Mouse (Mus musculus): ENCODE measurements at regions not wholly inside any gene's neighbourhood (a gene's known extent, or its start where the extent isn't known, plus 50 kb on each side); places are given as distances from the start of the nearest gene placed in this dataset.

GRCm38 (mm10) chr8:81066765-81067164 lies 52.0 kb upstream of the Usp38 start:
- in situ Hi-C loops (cut with MboI; ENCODE audit: low pct_ligation_motif_present, low pct_unique_long_range_greater_than_20kb, low sequenced_read_pairs) (loop anchor here (25.0 kb wide), 2 partner anchors 246 to 746 kb away; no protein-coding TSS in a partner anchor), dilution Hi-C loops (cut with MboI; ENCODE audit: extremely low pct_ligation_motif_present, extremely low pct_unique_long_range_greater_than_20kb, low sequenced_read_pairs) (no loop called here)
- Histone ChIP-seq H3K79me2 (replicated peaks; ENCODE audit: control insufficient read depth, extremely low read depth, insufficient read depth, poor library complexity, severe bottlenecking) (no peaks in the 10 kb centered on the region), H3K27ac (ENCODE audit: insufficient read depth, low read depth) (no peak overlapping the region), H3K27me3 (replicated peaks) (no peaks in the 10 kb centered on the region), H3K9ac (ENCODE audit: insufficient read depth, low read depth) (no peak overlapping the region), H3K4me1 (ENCODE audit: control insufficient read depth in 1 of 2, insufficient read depth in 2 of 2) (peaks cover 0 to 8% of the 10 kb centered on the region in 2 experiments; a peak in 2 of 4 replicates), H3K9me3 (replicated peaks; ENCODE audit: low read length) (no peaks in the 10 kb centered on the region), H3K4me2 (ENCODE audit: insufficient read depth, low read depth, poor library complexity, severe bottlenecking) (no peak overlapping the region), H3K4me3 (replicated peaks in 1 of 3; ENCODE audit: low read depth in 2 of 3, low read length in 2 of 3, poor library complexity in 1 of 3) (no peak overlapping the region), H3K36me3 (replicated peaks in 1 of 2; ENCODE audit: control insufficient read depth in 1 of 2, insufficient read depth in 1 of 2, low read length in 1 of 2) (no peaks in the 10 kb centered on the region)
- TF ChIP-seq CHD2 (IDR thresholded peaks at IDR 0.05; ENCODE audit: low read length) (no peak), UBTF (IDR thresholded peaks at IDR 0.05; ENCODE audit: low read depth, low read length) (no peak), EP300 (IDR thresholded peaks at IDR 0.05; ENCODE audit: low read length) (peak; percentile 24; the same call in 1 of the 2 replicates), NELFE (IDR thresholded peaks at IDR 0.05; ENCODE audit: low read depth, low read length) (no peak), CHD1 (IDR thresholded peaks at IDR 0.05; ENCODE audit: low read depth, low read length) (no peak), ELF1 (IDR thresholded peaks at IDR 0.05; ENCODE audit: low read depth, low read length) (peak; percentile 23; the same call in 1 of the 2 replicates)
- peak; percentile 41 for DNase-seq (ENCODE audit: extremely low read depth)
